Mouse (Mus musculus) heart, adult 9 months (tissue): ENCODE measurements around the gene Adamts6.

Experiments
- DNase-seq, 2 experiments: peaks; one replicate each; pipeline ENCODE4 v3.0.0; 2022; ENCODE audit warnings: low spot score in 2 of 2

Adamts6 gene

DNA sequence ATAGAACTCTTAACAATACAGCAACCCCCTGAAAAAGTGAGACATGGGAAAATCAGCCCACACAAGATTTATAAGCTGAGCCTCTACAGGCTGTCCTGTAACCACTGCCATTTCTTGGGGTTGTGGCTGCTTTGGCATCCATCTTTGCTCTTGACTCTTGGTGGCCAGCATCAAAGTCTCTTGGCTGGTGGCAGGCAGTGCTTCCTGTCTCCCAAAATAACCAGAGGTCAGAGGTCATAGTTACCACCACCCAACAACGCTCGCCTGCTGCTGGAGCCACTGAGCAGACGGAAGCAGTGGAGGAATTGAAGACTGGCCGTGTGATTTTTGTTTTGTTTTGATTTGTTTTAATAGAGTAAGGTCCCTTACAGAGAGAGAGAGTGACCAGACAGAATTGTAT, 228.5 kb downstream of the Adamts6 start:
- no peak for DNase-seq

- no peak for DNase-seq
Observed at GRCm38 (mm10) chr13:104516766-104517364, 229.2 kb downstream of the Adamts6 start.

DNA sequence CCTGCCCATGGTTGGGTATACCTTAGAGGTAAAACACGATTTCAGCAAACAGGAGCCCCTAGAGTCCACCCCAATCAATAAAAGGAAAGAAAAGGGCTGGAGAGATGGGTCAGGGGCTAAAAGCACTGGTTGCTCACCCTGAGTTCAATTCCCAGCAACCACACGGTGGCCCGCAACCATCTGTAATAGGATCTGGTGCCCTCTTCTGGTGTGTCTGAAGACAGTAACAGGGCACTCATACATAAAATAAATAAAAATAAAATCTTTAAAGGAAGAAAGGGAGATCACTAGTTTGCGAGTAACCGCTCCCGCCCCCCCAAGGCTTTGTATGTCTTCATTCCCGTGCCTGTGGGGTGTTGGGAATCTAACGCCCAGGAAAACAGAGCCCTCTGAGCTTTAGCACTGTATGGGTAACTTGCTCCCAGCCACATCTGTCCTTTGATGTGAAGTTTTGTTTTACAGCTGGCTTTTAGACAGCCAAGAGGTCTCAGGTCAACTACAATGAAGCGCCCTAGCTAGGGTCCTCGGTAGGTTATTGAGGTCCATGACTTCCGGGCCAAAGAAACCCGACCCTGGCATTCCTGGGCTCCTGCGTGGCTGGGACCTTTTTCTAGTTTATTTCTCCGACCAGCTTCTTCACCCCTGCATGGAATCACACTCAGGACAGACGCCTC, 230.1 kb downstream of the Adamts6 start:
- no peak for DNase-seq

GRCm38 (mm10) chr13:104518312-104519005, 230.8 kb downstream of the Adamts6 start:
- peak; percentile 78 to 85 for DNase-seq

GRCm38 (mm10) chr13:104519006-104519695, 231.5 kb downstream of the Adamts6 start:
- no peak for DNase-seq

DNA sequence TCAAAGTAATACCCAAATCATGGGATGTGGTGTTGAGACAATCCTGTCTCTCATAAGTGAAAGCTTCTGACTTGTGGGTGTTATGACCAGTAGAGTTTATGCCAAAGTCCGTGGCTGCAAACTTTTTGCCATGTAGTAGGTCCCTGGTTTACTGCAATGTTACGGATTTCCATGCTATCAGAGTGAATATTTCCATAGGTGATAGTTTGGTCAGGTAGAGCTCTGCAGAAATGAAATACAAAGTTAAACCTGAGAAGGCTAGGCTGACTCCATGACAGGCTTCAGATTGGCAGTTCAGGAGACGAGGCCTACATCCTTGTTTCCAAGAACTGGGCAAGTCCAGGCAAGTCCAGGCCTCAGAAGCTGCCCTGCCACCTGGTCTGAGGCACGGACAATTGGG, 232.3 kb downstream of the Adamts6 start:
- no peak for DNase-seq

GRCm38 (mm10) chr13:104520461-104520860, 232.8 kb downstream of the Adamts6 start:
- DNase-seq, result no peak

- DNase-seq, result no peak
Observed at GRCm38 (mm10) chr13:104521532-104521931, 233.9 kb downstream of the Adamts6 start.

DNA sequence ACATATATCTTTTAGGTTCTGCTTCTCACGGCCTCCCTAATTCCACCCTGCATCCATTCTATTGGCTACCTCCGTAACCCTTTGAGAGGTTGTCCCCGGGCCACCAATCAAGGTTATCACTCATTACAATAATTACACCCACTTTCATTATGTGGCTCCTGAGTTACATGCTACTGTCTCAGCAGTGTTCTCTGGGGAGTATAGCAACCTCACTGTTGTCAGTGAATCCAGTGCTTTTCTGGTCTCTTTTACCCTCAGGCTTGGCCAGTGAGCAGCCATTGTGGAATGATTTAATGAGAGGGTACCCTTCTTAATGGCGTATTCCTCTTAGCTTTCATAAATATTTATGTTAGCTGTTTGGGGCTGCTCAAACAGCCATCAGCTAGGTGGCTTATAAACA, 238.0 kb downstream of the Adamts6 start:
- no peak for DNase-seq

DNA sequence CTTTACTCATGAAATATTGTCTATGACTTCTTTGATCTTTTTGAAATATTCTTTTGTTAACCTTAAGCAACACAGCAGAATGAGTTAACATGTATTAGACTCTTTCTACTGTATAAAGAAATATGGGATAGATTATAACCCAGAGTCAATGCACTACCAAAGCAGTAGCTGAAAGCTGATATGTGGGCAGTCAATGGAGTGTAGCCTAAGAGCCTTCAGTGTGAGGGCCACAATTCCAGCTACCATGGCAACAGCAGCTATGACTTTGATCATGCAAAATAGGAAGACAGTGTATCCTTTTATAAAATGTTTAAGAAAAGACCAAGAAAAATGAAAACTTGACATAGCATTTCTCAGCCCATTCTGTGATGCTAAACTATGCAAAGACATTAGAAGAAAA, 241.6 kb downstream of the Adamts6 start:
- no peak for DNase-seq

DNA sequence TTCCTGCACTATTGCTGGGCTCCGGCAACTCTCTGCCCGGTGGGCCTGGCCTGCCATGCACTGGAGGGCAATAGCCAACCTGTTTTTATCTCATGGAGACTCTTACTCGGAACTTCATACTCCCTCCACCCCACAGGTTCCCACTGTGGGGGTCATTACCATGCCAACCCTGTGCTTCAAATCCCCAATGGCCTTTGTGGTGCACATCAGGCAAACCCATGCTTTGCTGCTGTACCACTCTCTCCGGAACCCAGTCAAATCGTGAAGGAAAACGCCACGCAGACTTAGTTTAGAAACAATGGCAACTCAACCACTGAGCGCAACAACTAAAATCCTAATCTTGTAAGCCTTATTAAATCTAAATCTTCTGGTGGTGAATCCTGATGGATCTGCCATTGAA, 244.2 kb downstream of the Adamts6 start:
- no peak for DNase-seq

- DNase-seq, result no peak
Observed at GRCm38 (mm10) chr13:104532723-104533122, 245.1 kb downstream of the Adamts6 start.

DNA sequence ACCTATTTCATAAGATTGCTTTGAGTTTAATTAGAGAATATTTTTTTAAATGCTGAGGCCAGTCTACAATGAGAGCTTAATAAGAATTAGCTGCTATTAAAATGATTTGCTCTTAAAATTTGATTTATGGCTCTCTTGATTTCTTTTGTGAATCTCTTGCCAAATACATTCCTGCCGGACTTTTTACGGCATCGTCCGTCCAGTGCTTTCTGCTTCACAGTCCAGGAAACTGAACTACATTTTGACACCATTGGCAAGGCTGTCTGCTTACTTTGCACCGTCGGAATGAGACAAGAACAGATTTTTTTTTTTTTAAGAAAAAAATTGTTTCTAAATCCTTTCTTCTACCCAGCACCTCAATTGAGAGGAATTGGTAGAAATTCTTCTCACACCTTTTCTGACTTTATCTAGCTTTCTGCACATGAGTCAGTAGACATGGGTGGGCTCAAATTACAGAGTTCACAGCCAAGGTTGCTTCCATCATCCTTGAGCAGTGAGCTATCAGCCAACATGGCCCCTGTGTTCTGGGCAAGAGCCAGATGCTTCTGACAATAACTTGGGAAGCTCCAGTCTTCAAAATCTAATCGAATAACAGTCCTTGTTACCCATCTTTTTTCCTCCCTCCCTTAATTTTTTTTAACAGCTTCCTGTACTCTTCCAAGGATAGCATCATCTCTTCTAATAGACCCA, 246.3 kb downstream of the Adamts6 start:
- no peak for DNase-seq

DNA sequence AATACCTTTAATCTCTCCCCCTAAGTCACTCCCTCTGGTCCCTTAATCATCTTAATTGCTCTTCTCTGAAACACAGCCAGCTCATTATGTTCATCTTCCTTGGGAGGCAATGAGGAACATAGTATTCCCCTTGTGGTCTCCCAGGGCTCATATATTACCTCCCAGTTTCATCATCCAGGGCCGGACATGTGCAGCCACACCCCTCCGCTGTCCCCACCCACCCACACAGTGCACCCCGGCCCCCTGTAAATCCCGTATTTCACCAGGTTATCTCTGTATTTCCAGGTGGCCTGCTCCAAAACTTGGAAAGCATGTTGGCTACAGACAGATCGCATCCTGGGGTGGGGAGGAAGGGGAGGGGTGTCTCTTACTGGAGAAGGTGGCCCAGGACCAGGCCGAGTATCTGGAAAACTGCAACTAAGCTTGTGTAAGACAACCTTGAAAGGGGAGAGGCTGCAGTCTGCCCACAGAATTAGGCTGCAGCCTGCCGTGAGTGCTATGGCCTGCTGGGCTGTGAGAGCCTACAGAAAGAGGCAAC, 253.3 kb downstream of the Adamts6 start:
- DNase-seq, result no peak

- no peak for DNase-seq
Observed at GRCm38 (mm10) chr13:104542123-104542758, 254.6 kb downstream of the Adamts6 start.

- no peak for DNase-seq
Observed at GRCm38 (mm10) chr13:104542759-104543141, 255.1 kb downstream of the Adamts6 start.
